Mouse (Mus musculus) retina, postnatal 7 days (tissue): Measurements from ENCODE around the gene Phactr3.

Source experiments
- DNase-seq: peaks from one replicate; pipeline ENCODE4 v3.0.0-alpha.2; 2012; ENCODE audit warnings: low read depth, low spot score

Gene Phactr3

DNA sequence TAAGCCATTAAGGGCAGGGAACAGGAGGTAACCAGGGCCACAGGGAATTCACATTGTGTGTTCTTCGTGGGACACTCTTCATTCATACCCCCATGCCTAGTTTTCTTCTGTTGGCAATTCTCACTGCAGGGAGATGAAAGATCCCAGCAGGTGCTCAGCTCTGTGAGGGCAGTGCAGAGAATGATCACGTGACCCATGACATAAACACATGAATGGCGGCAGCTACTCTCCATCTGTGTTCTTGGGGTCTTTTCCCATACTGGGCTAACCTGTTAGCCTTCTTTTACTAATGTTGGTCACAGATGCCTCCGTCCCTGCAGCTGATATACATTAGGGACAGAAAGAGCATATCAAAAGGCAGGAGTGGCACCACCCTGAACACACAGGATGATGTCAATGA is 16.9 kb downstream of the Phactr3 start:
- no peak for DNase-seq

DNA sequence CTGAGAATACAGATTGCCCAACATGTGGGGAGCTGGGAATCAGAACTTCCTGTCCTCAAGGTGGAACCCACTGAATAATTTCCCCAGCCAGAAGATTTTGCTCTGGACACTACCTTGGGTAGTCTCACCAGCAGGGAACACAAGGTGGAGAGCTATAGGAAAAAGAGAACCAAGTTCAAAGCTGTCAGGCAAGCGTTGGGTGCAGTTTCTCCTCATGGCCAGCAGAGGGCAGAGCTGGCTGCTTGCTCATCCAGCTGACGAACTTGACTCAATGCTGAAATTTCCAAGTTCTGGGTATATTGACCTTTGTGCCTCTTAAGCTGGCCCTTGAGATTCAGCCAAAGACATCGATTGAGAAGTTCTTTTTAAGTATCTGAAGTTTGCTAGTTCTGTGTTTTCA is 18.7 kb downstream of the Phactr3 start:
- peak; percentile 39 for DNase-seq

GRCm38 (mm10) chr2:178141489-178141922 is 22.7 kb downstream of the Phactr3 start:
- DNase-seq = no peak

GRCm38 (mm10) chr2:178142291-178143023 is 23.7 kb downstream of the Phactr3 start:
- DNase-seq = no peak

GRCm38 (mm10) chr2:178143024-178143415 is 24.2 kb downstream of the Phactr3 start:
- no peak for DNase-seq

GRCm38 (mm10) chr2:178143898-178144297 is 25.1 kb downstream of the Phactr3 start:
- DNase-seq = no peak

DNA sequence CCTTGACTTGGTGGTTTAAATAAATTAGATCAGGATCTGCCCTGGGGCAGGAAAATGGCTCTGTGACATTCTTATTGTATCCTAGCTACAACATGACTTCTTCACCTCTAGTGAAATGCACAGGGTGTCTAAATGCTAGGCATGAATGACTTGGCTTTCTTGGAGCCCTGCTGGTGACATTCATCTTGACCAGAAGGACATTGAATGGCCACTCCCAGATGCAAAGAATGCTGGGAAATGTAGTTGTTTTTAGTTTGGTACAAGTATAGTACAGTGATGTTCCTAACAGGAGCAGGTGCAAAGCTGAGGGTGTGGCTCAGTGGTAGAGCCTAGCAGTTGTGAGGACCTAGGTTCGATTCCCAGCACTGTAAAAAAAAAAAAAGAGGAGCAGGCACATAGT is 30.5 kb downstream of the Phactr3 start:
- DNase-seq = no peak

GRCm38 (mm10) chr2:178150697-178151096 is 31.9 kb downstream of the Phactr3 start:
- DNase-seq = no peak

DNA sequence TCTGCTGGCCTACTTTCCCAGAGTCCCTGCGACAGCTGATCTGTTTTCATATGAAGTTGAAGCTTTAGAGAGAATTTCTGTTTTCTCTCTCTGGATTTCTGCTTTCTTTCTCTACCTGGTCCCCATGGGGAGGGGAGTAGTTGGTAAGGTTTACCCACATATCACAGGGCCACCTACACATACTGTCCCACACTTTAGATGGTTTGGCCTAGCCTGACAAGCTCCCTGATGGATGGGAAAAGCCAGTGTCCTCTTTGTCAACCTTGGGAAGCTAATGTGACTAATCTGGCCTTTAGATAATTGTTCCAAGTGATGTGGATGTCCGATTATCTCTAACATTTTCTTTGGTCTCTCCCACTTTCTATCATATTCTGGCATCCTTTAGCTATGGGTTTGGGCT is 34.8 kb downstream of the Phactr3 start:
- no peak for DNase-seq

GRCm38 (mm10) chr2:178154129-178154528 is 35.4 kb downstream of the Phactr3 start:
- DNase-seq = no peak

DNA sequence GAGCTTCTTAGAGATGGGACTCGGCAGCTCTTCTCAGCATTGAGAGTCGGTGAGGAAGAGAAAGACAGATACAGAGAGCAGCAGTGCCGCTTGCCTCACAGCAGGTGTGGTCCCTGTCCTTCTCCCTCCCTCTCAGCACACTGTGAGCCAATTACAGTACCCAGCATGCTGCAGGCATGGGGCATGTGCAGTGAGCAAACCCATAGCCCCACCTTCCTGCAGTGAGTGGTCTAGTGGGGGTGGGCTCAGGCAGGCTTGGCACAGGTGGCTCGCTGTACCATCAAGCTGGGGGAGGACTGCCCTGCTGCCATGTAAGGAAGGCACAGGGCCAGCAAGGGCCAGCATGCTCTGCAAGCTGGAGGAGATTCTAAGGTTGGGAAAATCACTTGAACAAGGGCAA is 35.8 kb downstream of the Phactr3 start:
- DNase-seq = no peak

- no peak for DNase-seq
Observed at GRCm38 (mm10) chr2:178155176-178155916, 36.6 kb downstream of the Phactr3 start.

DNA sequence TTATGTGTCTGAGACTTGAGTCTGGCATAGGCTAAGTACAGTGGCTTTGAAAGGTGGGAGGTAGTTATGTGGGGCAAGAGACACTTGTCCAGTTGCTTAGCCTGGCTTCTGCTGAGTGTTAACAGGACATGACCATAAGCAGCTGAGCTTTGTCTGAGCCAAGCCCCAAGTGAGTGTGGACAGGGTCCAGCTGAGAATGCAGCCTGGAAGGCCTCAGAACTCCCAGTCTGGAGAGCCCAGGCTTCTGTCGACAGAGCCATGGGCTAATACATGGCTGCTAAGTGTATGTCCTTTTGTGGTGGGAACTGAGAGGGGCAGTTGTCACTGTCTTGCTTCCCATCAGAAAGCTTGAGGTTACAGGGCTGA is 37.1 kb downstream of the Phactr3 start:
- no peak for DNase-seq

DNA sequence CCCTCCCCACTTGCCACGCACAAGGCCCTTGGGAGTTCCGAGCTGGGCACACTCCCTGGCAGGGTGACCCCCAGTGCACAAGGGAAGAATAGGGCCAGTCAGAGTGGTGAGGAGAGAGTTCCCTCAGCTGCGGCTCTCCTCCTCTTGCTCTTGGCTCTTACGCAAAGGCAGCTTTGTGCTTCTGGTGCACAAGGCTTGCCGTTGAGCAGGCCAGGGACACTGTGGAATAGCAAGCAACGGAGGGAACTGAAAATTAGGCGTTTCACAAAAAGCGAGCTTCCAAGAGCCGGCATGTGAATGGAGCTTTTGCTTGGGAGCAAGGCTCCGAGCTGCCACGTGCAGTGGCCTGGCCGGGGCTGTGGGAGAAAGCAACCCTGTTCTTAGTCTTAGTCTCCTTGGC is 40.2 kb downstream of the Phactr3 start:
- no peak for DNase-seq

DNA sequence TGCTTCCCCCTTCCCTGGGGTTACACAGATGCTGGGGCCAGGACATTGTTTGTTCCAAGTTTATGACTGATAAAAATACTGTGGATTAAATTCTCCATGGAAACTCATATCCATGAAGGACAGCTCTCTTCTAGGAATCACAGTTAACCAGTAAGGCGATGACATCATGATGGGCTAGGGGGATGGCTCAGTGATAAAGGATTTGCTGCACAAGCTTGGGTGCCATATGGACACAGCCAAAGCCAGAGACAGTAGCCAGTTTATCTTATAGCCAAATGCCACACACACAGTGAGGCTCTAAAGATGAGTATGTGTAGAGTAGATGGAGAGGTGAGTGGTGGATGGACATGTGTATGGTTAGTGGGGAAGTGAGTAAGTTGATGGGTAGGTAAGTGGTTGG is 45.2 kb downstream of the Phactr3 start:
- no peak for DNase-seq

- DNase-seq = no peak
Observed at GRCm38 (mm10) chr2:178165943-178166342, 47.2 kb downstream of the Phactr3 start.

DNA sequence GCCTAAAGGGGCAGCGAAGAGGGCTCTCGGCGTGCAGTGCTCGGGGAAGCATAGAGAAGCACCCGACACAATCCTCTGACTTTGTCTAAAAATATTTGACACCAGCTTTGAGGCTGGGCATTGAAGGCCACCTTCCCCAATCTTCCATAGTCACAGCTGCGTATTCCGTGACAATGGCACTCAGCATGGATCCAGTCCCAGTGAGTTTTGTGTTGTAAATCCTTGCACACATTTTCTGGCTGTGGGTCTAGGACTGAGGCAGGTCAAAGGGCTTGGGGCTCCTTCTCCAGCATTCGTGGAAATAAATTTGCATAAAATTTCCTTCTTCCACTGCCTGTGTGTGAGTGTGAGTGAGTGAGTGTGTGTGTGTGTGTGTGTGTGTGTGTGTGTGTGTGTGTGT is 51.2 kb downstream of the Phactr3 start:
- no peak for DNase-seq

DNA sequence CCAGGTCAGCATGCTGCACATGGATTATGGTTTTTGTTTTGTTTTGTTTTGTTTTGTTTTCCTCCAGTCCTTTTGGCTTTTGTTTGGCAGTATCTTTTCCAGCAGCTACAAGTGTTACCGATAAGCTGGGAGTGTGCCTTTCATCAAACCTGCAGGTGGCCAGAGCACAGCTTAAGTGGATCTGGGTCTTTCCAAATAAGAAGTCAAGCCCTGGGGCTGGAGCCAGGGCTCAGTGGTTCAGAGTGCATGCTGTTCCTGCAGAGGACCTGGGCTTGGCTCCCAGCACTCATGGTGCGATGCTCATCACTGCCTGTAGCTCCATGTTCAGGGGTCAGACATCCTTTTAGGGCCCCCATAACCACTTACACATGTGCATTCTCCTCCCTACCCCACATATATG is 55.2 kb downstream of the Phactr3 start:
- DNase-seq = no peak

DNA sequence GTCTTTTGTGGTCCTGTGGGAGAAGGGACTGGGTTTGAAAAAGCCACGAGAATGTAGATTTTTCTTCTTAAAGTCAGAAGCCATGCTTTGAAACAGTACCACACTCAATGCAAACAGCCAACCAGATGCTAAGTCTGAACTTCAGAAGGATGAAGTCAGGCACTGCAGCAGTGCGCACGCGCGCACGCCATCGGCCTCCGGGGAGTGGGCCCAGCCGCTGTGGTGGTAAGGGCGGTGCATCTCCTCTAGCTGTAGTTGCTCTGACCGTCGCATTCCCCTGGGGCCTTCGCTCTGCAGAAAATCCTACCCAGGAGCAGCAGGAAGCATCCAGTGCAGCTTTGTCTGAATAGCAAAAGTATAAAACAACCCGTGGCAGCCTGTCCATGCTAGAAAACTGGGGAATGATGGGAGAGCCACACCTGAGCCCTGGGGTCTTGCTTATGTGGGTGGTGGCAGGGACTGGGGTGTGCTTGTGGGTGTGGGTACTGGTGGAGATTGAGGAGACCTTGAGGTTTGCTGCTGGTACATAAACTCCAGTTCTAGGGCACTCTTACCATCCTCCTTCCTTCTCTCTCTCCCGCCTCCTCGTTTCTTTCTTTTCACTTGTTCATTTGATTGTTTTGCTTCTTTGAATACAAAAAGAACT is 56.6 kb downstream of the Phactr3 start:
- DNase-seq = no peak

DNA sequence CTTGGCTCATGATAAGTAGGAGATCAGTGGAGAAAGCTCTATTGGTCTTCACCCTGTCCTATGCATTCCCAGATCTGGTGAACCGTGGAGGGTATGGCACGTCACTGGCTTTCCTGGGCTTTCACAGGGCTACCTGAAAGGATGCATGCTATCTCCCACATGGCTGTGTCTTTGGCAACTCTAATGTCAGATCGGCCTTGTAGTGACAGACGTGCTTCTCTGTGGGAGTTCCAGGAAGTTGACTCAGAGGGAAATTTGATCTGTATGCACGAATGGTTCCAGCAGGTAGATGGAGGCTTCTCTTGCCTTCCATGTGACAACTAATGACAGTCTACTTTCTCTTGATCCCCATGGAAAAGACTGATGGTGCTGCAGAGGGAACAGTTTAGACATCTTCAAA is 65.5 kb downstream of the Phactr3 start:
- DNase-seq = no peak

DNA sequence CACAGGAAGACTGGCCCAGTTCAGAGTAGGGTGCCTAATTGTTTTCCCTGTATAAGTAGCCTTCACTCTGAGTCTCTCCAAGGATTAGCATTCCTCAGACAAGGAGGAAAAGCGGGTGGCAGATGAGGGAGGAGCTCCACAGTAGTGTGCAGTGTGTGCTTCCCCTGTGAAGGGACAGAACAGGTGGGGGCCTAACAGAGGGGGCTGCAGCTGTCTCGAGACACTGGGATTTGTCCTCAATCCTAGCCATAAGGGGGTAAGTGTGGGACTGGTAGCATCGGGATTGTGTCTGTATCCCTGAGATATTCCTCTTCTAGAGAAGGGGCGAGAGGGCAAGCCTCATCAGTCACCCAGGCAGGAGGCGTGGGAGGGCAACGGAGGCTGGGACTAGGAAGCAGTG is 66.1 kb downstream of the Phactr3 start:
- no peak for DNase-seq

- DNase-seq = no peak
Observed at GRCm38 (mm10) chr2:178188988-178189387, 70.2 kb downstream of the Phactr3 start.

- DNase-seq = no peak
Observed at GRCm38 (mm10) chr2:178192881-178193280, 74.1 kb downstream of the Phactr3 start.
